Mouse (Mus musculus) heart, postnatal 0 days (tissue): ENCODE measurements around the gene St3gal3. TPM values are rescaled to one million over a fixed set of nuclear protein-coding genes. Genes with fewer than 3 reads are reported as not detected.

ENCODE experiments used
- ATAC-seq: fragments of 200-750 bp; cut with Nextera tagmentation; 2 replicates; pipeline ENCODE4 v1.8.0; 2017; ENCODE audit warnings: low read depth, moderate number of reproducible peaks, moderate library complexity; ENCODE audit not compliant: insufficient read depth
- DNase-seq: peaks from one replicate; pipeline ENCODE4 v3.0.0-alpha.2; 2016; ENCODE audit warnings: low spot score
- H3K27ac ChIP-seq: fragments of 300-500 bp; sonication (generic); 2 replicates; pipeline ENCODE4 v1.5.1; 2014; ENCODE audit warnings: low read depth, mild to moderate bottlenecking
- H3K27me3 ChIP-seq: fragments of 300-500 bp; sonication (generic); 2 replicates; pipeline ENCODE4 v1.6.1; 2014; ENCODE audit warnings: low read length, mixed read lengths; ENCODE audit not compliant: control insufficient read depth, insufficient read depth
- H3K36me3 ChIP-seq: fragments of 300-500 bp; sonication (generic); replicated peaks from 2 replicates; pipeline ENCODE4 v1.6.1; 2014; ENCODE audit warnings: low read length, mixed read lengths; ENCODE audit not compliant: control insufficient read depth, insufficient read depth
- H3K4me1 ChIP-seq: fragments of 300-500 bp; sonication (generic); 2 replicates; pipeline ENCODE4 v1.6.1; 2014; ENCODE audit warnings: antibody characterized with exemption; ENCODE audit not compliant: control insufficient read depth, insufficient read depth
- H3K4me2 ChIP-seq: fragments of 300-500 bp; sonication (generic); 2 replicates; pipeline ENCODE4 v1.6.1; 2014; ENCODE audit warnings: low read depth, mild to moderate bottlenecking, low read length, moderate library complexity
- H3K4me3 ChIP-seq: fragments of 300-500 bp; sonication (generic); 2 replicates; pipeline ENCODE4 v1.5.1; 2014; ENCODE audit warnings: low read depth, low read length
- H3K9ac ChIP-seq: fragments of 300-500 bp; sonication (generic); replicated peaks from 2 replicates; pipeline ENCODE4 v1.6.1; 2014; ENCODE audit warnings: low read depth, low read length, mixed read lengths
- H3K9me3 ChIP-seq: fragments of 300-500 bp; sonication (generic); replicated peaks from 2 replicates; pipeline ENCODE4 v1.6.1; 2016; ENCODE audit warnings: low read length; ENCODE audit not compliant: control insufficient read depth
- CTCF ChIP-seq: IDR thresholded peaks from 2 replicates; pipeline ENCODE4 v1.5.1; 2016; ENCODE audit warnings: antibody characterized with exemption, control low read depth, low read depth
- EP300 ChIP-seq: IDR thresholded peaks from 2 replicates; pipeline ENCODE4 v1.6.1; 2016; ENCODE audit warnings: antibody characterized with exemption, low read depth
- WGBS: fragments of 180-500 bp; shearing (Covaris S2); extraction: QIAGEN DNeasy Blood & Tissue Kit; methylation state at CpG from one replicate; pipeline ENCODE4 v1.1.7; 2014; 5-methylcytosine and 5-hydroxymethylcytosine counted together
- polyA plus RNA-seq: library from polyadenylated mRNA; unstranded; fragments of >200 nt; fragmentation: Nextera tagmentation; extraction: Ambion mirVana; gene quantifications from 2 replicates; pipeline ENCODE4 v1.2.1, GENCODE M21; 2015
- total RNA-seq: library from RNA; depleted of rRNA; stranded (reverse); fragments of >200 nt; gene quantifications from 2 replicates; pipeline ENCODE4 v1.2.3, GENCODE M21; 2014; ENCODE audit warnings: low replicate concordance

The St3gal3 gene
- total and polyA plus RNA-seq, 2 experiments from 2014 or later: 8.2 to 44.5 TPM

DNA sequence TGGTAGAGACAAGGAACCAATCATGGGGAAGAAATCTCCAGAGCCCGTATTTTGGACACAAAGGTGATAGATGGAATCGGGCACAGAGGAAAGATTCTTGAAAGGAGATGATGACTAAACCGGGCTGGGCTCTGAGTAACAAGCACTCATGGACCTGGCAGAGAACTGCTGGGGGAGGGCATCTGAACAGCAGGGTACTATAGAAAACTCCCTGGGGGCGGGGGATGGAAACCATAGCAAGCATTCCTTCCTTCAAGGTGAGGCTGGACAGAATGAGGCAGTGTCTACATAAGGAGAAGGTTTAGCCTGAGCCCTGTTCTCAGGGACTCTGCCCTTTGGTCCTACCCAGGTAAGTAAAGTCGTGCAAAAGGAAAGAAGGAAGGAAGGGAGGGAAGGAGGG, 160.0 kb downstream of the St3gal3 start:
- H3K27ac ChIP-seq: no peak overlapping the region
- H3K36me3 ChIP-seq: no peaks in the 10 kb centered on the region
- peaks cover 15% of the 10 kb centered on the region for H3K4me1 ChIP-seq
- no peak overlapping the region for H3K4me3 ChIP-seq
- DNase-seq (no peak), ATAC-seq (no peak)
- 75% methylated on average over 5 of the region's 5 CpGs for WGBS
- H3K27me3 ChIP-seq: no peaks in the 10 kb centered on the region
- TF ChIP-seq EP300 (no peak), CTCF (no peak)
- H3K9ac ChIP-seq: no peak overlapping the region
- no peaks in the 10 kb centered on the region for H3K9me3 ChIP-seq
- no peak overlapping the region for H3K4me2 ChIP-seq

DNA sequence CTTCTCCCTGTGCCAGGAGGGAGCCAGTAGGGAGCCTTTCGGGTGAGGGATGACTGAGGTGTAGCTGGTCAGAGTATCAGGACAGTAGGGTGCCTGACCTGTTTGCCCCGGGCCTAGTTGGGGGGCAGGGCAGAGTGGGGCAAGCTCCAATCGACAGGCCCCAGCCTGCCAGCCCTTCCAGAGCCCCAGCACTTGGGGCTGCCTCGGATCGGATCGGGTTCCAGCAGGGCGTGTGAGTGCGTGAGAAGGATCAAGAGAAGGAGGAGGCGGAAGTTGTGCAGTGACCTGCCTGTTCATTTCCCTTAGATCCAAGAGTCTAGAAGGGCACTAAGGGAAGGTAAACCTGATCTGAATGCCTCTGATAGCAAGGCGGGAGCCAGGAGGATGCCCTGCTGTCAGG, 161.7 kb downstream of the St3gal3 start:
- Histone ChIP-seq H3K9ac (no peak overlapping the region), H3K4me2 (no peak overlapping the region), H3K9me3 (no peaks in the 10 kb centered on the region), H3K4me1 (peaks cover 12% of the 10 kb centered on the region), H3K27me3 (no peaks in the 10 kb centered on the region), H3K36me3 (no peaks in the 10 kb centered on the region), H3K27ac (no peak overlapping the region), H3K4me3 (no peak overlapping the region)
- ATAC-seq: no peak
- WGBS: 56% methylated on average over 10 of the region's 10 CpGs
- no peak for TF ChIP-seq CTCF
- no peak for TF ChIP-seq EP300
- no peak for DNase-seq

DNA sequence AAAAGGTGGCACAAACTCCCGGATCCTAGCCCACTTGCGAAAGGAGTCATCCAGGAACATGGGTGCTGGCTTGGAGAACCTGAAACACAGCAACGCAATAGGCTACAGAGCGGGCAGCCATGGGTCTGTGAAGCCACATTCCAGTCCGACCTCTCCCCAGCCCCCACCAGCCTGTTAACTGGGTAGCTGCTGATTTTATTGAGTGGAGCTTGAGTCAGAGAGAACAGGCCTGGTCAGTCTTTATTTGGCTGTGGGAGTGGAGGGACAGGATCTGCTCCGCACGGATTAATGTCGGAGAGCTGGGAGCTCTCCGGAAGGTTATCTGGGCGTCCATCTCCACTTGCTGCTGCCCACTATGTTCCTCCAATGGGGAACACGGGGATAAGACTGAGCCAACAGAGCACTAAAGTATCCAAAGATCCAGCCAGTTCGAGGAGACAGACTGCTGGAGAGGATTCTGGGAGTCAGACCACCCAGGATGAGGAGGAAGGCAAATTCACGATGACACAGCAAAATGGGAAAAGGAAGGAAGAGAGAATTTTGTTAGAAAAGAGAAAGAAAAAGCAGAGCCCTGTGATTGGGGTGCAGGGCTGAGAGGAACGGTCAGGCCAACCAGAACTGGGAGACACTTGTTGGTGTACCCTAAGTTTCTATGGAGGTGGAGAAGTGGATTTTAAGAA, 170.2 kb downstream of the St3gal3 start:
- Histone ChIP-seq H3K4me3 (no peak overlapping the region), H3K27me3 (no peaks in the 10 kb centered on the region), H3K27ac (no peak overlapping the region), H3K9me3 (no peaks in the 10 kb centered on the region), H3K4me1 (no peaks in the 10 kb centered on the region), H3K36me3 (no peaks in the 10 kb centered on the region), H3K4me2 (no peak overlapping the region), H3K9ac (no peak overlapping the region)
- WGBS: 58% methylated on average over 14 of the region's 14 CpGs
- ATAC-seq (no peak), DNase-seq (no peak)
- TF ChIP-seq EP300 (no peak), CTCF (no peak)

DNA sequence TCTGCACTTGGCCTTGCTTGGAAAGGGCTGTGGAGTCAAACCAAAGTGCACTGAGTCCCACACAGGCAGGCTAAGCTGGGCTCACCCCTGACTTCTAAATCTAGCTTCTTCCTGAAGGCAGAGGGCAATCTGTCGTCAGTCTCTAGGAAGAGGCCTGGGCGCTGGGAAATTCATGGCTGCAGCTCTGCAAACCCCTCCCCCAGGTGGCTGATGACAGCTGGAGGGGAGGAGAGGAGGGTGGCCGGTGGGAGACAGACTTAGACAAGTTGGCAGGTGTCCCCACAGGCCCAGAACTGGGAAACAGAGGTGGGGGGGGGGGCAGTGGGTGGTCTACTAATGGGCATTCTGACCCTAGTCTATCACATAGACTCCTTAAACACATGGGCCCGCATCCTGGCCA, 177.2 kb downstream of the St3gal3 start:
- TF ChIP-seq CTCF: no peak
- TF ChIP-seq EP300: no peak
- no peak overlapping the region for H3K4me2 ChIP-seq
- H3K36me3 ChIP-seq: peaks cover 24% of the 10 kb centered on the region; the same call in 1 of the 2 replicates
- DNase-seq (no peak), ATAC-seq (peak; percentile 41)
- 26% methylated on average over 4 of the region's 4 CpGs for WGBS
- H3K4me3 ChIP-seq: no peak overlapping the region
- no peaks in the 10 kb centered on the region for H3K27me3 ChIP-seq
- no peaks in the 10 kb centered on the region for H3K9me3 ChIP-seq
- peaks cover 10% of the 10 kb centered on the region for H3K4me1 ChIP-seq
- no peak overlapping the region for H3K9ac ChIP-seq
- peak overlapping the region; percentile 45; the same call in 1 of the 2 replicates for H3K27ac ChIP-seq

DNA sequence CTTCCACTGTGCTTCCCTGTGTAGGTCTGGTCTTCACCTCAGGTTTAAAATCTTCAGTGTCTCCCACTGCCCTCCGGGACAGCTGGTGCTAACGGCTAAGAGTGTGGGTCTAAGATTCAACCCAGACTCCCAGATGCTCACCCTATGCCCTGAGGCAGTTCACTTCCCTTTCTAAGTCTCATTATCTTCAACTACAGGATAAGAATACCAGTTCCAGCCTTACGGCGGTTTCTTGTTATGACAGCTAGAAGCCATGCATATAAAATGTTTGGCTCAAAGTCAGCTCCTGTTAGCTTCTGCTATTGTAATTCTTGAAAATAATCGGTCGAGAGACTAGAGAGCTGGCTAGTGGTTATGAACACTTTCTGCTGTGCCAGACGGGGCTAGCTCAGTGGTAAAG, 187.2 kb downstream of the St3gal3 start:
- H3K9me3 ChIP-seq: no peaks in the 10 kb centered on the region
- no peaks in the 10 kb centered on the region for H3K27me3 ChIP-seq
- H3K9ac ChIP-seq: no peak overlapping the region
- no peak overlapping the region for H3K27ac ChIP-seq
- H3K4me1 ChIP-seq: no peaks in the 10 kb centered on the region
- H3K4me2 ChIP-seq: no peak overlapping the region
- no peak for ATAC-seq
- 70% methylated on average over 7 of the region's 7 CpGs for WGBS
- TF ChIP-seq EP300 (no peak), CTCF (no peak)
- H3K4me3 ChIP-seq: no peak overlapping the region
- peaks cover 11% of the 10 kb centered on the region; the same call in 1 of the 2 replicates for H3K36me3 ChIP-seq
- DNase-seq: no peak
